Mouse (Mus musculus) cortical plate, adult 2 months (tissue): ENCODE data around the gene Neu1. TPM values are rescaled to one million over a fixed set of nuclear protein-coding genes. Genes with fewer than 3 reads are reported as not detected.
"Not testable (repeated sequence)": the region's sequence is repeated elsewhere in the genome, so short reads cannot be mapped to it uniquely, and the experiment has no call there.

Experiments used
- H3K27ac ChIP-seq: fragments of 200-500 bp; 2 replicates; pipeline ENCODE4 v1.5.1; 2012; ENCODE audit warnings: low read length, control low read depth, inconsistent platforms; ENCODE audit not compliant: insufficient read depth
- H3K4me1 ChIP-seq: fragments of 200-500 bp; 2 replicates; pipeline ENCODE4 v1.6.1; 2011; ENCODE audit warnings: low read length; ENCODE audit not compliant: control insufficient read depth, insufficient read depth
- H3K4me3 ChIP-seq: fragments of 200-500 bp; 2 replicates; pipeline ENCODE4 v1.5.1; 2011; ENCODE audit warnings: mild to moderate bottlenecking, low read length, control low read depth; ENCODE audit not compliant: insufficient read depth
- CTCF ChIP-seq: fragments of 200-500 bp; IDR thresholded peaks from 2 replicates; pipeline ENCODE4 v1.5.1; 2011; ENCODE audit warnings: mild to moderate bottlenecking, control low read depth, low read length; ENCODE audit not compliant: insufficient read depth; ENCODE audit errors: extremely low read depth
- POLR2A ChIP-seq: fragments of 200-500 bp; IDR thresholded peaks from 2 replicates; pipeline ENCODE4 v1.6.1; 2011; ENCODE audit warnings: mild to moderate bottlenecking, low read length, control low read depth; ENCODE audit not compliant: insufficient read depth; ENCODE audit errors: extremely low read depth
- polyA plus RNA-seq: library from polyadenylated mRNA; depleted of rRNA; stranded (reverse); fragments of >200 nt; gene quantifications from 2 replicates; pipeline ENCODE4 v1.2.3, GENCODE M21; 2012

Gene Neu1
- polyA plus RNA-seq, 1 experiment, result 49.4 TPM

GRCm38 (mm10) chr17:34894074-34894597, 36.9 kb upstream of the Neu1 start:
- TF ChIP-seq CTCF, result no peak
- TF ChIP-seq POLR2A, result peak; percentile 75
- H3K27ac ChIP-seq, result peak overlapping the region; percentile 66
- H3K4me3 ChIP-seq, result peak overlapping the region; percentile 42
- peaks cover 3% of the 10 kb centered on the region; the same call in 1 of the 2 replicates for H3K4me1 ChIP-seq

DNA sequence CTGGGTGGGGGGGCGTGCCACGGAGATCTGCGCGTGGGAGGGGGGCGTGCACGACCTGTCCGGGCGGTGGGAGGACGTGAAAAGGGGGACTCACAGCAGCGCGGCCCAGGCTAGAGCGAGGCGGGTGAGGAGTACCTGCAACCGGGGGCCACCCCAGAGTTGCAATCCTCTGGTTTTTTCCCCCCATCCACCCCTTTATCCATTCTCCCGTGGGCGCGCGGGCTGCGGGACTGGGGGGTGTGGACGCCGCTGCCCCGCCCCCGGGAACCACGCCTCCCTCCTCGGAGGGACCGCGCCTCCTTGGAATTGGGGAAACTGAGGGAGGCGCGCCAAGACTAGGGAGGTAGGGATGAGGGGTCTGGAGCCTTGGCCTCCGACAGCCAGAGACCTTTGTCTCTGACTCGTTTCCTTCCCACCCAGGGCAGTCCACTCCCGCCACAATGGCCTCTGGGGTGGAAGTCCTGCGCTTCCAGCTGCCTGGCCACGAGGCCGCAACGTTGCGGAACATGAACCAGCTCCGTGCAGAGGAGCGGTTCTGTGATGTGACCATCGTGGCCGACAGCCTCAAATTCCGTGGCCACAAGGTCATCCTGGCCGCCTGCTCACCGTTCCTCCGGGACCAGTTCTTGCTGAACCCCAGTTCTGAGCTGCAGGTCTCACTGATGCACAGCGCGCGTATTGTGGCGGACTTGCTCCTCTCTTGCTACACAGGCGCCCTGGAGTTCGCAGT, 36.1 kb upstream of the Neu1 start:
- peak overlapping the region; percentile 42 for H3K4me3 ChIP-seq
- peaks cover 3% of the 10 kb centered on the region; the same call in 1 of the 2 replicates for H3K4me1 ChIP-seq
- no peak for TF ChIP-seq CTCF
- no peak for TF ChIP-seq POLR2A
- peak overlapping the region; percentile 6; the same call in 1 of the 2 replicates for H3K27ac ChIP-seq

DNA sequence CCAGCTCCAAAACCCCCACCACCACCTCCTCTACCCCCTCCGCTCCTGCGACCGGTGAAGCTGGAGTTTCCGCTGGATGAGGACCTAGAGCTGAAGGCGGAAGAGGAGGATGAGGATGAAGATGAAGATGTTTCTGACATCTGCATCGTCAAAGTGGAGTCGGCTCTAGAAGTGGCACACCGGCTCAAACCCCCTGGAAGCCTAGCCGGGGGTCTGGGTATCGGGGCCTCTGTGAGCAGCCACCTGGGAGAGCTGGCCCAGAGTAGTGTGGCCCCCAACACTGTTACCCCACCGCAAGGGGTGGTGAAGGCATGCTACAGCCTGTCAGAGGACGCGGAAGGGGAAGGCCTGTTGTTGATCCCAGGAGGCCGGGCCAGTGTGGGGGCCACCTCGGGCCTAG, 35.3 kb upstream of the Neu1 start:
- H3K4me3 ChIP-seq, result no peak overlapping the region; the same call in 1 of the 2 replicates
- TF ChIP-seq POLR2A, result no peak
- no peak for TF ChIP-seq CTCF
- H3K4me1 ChIP-seq, result peaks cover 3% of the 10 kb centered on the region; the same call in 1 of the 2 replicates
- no peak overlapping the region for H3K27ac ChIP-seq

DNA sequence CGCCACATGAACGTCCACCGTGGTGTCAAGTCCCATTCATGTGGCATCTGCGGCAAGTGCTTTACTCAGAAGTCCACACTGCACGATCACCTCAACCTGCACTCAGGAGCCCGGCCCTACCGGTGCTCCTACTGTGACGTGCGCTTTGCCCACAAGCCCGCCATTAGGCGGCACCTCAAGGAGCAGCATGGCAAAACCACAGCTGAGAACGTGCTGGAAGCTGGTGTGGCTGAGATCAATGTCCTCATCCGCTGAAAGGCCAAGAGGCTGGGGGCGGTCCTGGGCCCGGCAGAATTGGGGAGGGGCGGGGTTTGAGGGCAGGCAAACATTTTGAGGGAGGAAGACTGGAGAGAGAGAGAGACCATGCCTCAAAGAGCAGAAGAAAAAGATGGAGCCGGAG, 34.7 kb upstream of the Neu1 start:
- Histone ChIP-seq H3K4me1 (peaks cover 3% of the 10 kb centered on the region; the same call in 1 of the 2 replicates), H3K4me3 (no peak overlapping the region), H3K27ac (no peak overlapping the region)
- TF ChIP-seq POLR2A (no peak), CTCF (no peak)

GRCm38 (mm10) chr17:34897373-34898159, 33.5 kb upstream of the Neu1 start:
- Histone ChIP-seq H3K4me1 (peaks cover 3% of the 10 kb centered on the region; the same call in 1 of the 2 replicates), H3K4me3 (peak overlapping the region; percentile 53), H3K27ac (peak overlapping the region; percentile 84; the same call in 1 of the 2 replicates)
- TF ChIP-seq CTCF (no peak), POLR2A (no peak)

- Histone ChIP-seq H3K4me3 (peak within 1 kb of the TSS; percentile 53), H3K4me1 (peaks cover 3% of the 10 kb centered on the region; the same call in 1 of the 2 replicates), H3K27ac (peak within 1 kb of the TSS; percentile 84)
- TF ChIP-seq POLR2A (peak; percentile 34; the same call in 1 of the 2 replicates), CTCF (no peak)
These were observed 32.9 kb upstream of the Neu1 start, which contains the start of the genes C2 and Ehmt2 for GRCm38 (mm10) chr17:34898160-34898586. Gene C2, minus strand, starts transcription at chr17:34898265. Gene Ehmt2, plus strand, starts transcription at chr17:34898469.

- peak overlapping the region; percentile 53 for H3K4me3 ChIP-seq
- TF ChIP-seq CTCF, result no peak
- no peak for TF ChIP-seq POLR2A
These were observed 32.4 kb upstream of the Neu1 start for GRCm38 (mm10) chr17:34898706-34899052.

DNA sequence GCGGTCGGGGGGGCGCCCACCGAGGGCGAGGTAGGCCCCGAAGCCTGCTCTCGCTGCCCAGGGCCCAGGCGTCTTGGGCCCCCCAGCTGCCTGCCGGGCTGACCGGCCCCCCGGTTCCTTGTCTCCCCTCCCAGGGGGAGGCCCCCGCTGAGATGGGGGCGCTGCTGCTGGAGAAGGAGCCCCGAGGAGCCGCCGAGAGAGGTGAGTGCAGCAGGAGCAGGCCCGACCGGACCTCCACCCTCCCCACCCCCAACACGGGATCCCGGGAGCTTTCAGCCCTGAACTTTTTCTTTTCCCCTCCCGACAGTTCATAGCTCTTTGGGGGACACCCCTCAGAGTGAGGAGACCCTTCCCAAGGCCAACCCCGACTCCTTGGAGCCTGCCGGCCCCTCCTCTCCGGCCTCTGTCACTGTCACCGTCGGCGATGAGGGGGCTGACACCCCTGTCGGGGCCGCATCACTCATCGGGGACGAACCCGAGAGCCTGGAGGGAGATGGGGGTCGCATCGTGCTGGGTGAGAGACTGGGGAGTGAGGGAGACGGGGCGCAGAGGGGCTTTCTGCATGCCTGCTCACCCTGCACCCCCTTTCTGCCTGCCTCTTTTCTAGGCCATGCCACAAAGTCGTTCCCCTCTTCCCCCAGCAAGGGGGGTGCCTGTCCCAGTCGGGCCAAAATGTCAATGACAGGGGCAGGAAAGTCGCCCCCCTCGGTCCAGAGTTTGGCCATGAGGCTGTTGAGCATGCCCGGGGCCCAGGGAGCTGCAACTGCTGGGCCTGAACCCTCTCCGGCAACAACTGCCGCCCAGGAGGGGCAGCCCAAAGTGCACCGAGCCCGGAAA, 31.8 kb upstream of the Neu1 start:
- H3K4me3 ChIP-seq, result peak overlapping the region; percentile 53
- H3K27ac ChIP-seq, result peak overlapping the region; percentile 79
- TF ChIP-seq POLR2A, result no peak
- no peak for TF ChIP-seq CTCF

More at GRCm38 (mm10) chr17:34898706-34899052, 32.4 kb upstream of the Neu1 start:
- H3K27ac ChIP-seq, result no peak overlapping the region
- H3K4me1 ChIP-seq, result peaks cover 3% of the 10 kb centered on the region; the same call in 1 of the 2 replicates

GRCm38 (mm10) chr17:34899890-34900243, 31.2 kb upstream of the Neu1 start:
- no peak for TF ChIP-seq POLR2A
- no peak overlapping the region for H3K27ac ChIP-seq

More for the DNA sequence above, 31.8 kb upstream of the Neu1 start:
- H3K4me1 ChIP-seq, result peaks cover 3% of the 10 kb centered on the region; the same call in 1 of the 2 replicates

GRCm38 (mm10) chr17:34900826-34901225, 30.2 kb upstream of the Neu1 start:
- not testable (repeated sequence) for H3K4me3 ChIP-seq, H3K4me1 ChIP-seq, H3K27ac ChIP-seq

More at GRCm38 (mm10) chr17:34899890-34900243, 31.2 kb upstream of the Neu1 start:
- peak overlapping the region; percentile 53 for H3K4me3 ChIP-seq
- peaks cover 3% of the 10 kb centered on the region; the same call in 1 of the 2 replicates for H3K4me1 ChIP-seq

- not testable (repeated sequence) for H3K4me1 ChIP-seq, H3K27ac ChIP-seq, H3K4me3 ChIP-seq
These were observed 29.1 kb upstream of the Neu1 start for GRCm38 (mm10) chr17:34901948-34902347.
